8 mouse cellular contexts compared by ENCODE assay signal in genomic region chr7:19303770-19304169, GRCm38 (mm10). TPM values are rescaled to one million over a fixed set of nuclear protein-coding genes. Genes with fewer than 3 reads are reported as not detected.
DNase-seq lines count a peak whose midpoint lies in the region; ATAC-seq and TF ChIP-seq lines count a peak whose summit lies in the region.

No protein-coding gene starts in this region.

- no peaks in the 10 kb centered on the region for H3K36me3 ChIP-seq in hindbrain, postnatal 0 days (ENCODE audit: insufficient read depth, low read length)
- no peaks in the 10 kb centered on the region for H3K36me3 ChIP-seq in limb, embryonic 12.5 days
- H3K36me3 ChIP-seq in midbrain, embryonic 13.5 days: no peaks in the 10 kb centered on the region

- WGBS in hindbrain, postnatal 0 days: under 1% methylated on average over 16 of the region's 16 CpGs
- whole genome bisulfite sequencing in limb, embryonic 12.5 days: 2% methylated on average over 16 of the region's 16 CpGs
- 1% methylated on average over 16 of the region's 16 CpGs for WGBS in midbrain, embryonic 13.5 days

- TF ChIP-seq CTCF in hindbrain, postnatal 0 days (IDR thresholded peaks at IDR 0.05; ENCODE audit: low read depth): peak; percentile 78

- DNase-seq in cerebellum, adult 11 months: peak; percentile 80
- peak; percentile 83 for DNase-seq in cerebellum, adult 9-11 months
- peak; percentile 80 for DNase-seq in gastrocnemius, postnatal 14 days
- peak; percentile 74 for DNase-seq in hindbrain, postnatal 0 days (ENCODE audit: low spot score)
- DNase-seq in spleen, postnatal 10 days (ENCODE audit: low spot score in 2 of 2): peak; percentile 69 to 87

- ATAC-seq in cerebellum, adult (ENCODE audit: insufficient number of reproducible peaks, low FRiP score, low TSS enrichment): no peak
- ATAC-seq in hindbrain, postnatal 0 days: no peak
- ATAC-seq in limb, embryonic 12.5 days (ENCODE audit: insufficient number of reproducible peaks, insufficient read depth, low FRiP score, low TSS enrichment, low read depth): no peak
- no peak for ATAC-seq in midbrain, embryonic 13.5 days

- H3K9me3 ChIP-seq in hindbrain, postnatal 0 days (ENCODE audit: low read length): no peaks in the 10 kb centered on the region
- H3K9me3 ChIP-seq in limb, embryonic 12.5 days: no peaks in the 10 kb centered on the region
- no peaks in the 10 kb centered on the region for H3K9me3 ChIP-seq in midbrain, embryonic 13.5 days

- H3K27ac ChIP-seq in hindbrain, postnatal 0 days: no peak overlapping the region
- no peak overlapping the region for H3K27ac ChIP-seq in limb, embryonic 12.5 days
- no peak overlapping the region for H3K27ac ChIP-seq in midbrain, embryonic 13.5 days

- peaks cover 24% of the 10 kb centered on the region for H3K27me3 ChIP-seq in hindbrain, postnatal 0 days (ENCODE audit: insufficient read depth, low read length)
- peaks cover 69% of the 10 kb centered on the region for H3K27me3 ChIP-seq in limb, embryonic 12.5 days
- peaks cover 61% of the 10 kb centered on the region for H3K27me3 ChIP-seq in midbrain, embryonic 13.5 days

- H3K4me1 ChIP-seq in hindbrain, postnatal 0 days (ENCODE audit: insufficient read depth, low read length): no peaks in the 10 kb centered on the region
- peaks cover 35% of the 10 kb centered on the region for H3K4me1 ChIP-seq in limb, embryonic 12.5 days (replicated peaks)
- peaks cover 44% of the 10 kb centered on the region for H3K4me1 ChIP-seq in midbrain, embryonic 13.5 days (replicated peaks)

- H3K9ac ChIP-seq in hindbrain, postnatal 0 days (replicated peaks; ENCODE audit: low read length): no peak overlapping the region
- H3K9ac ChIP-seq in limb, embryonic 12.5 days (replicated peaks): 0 out of 2 replicates have a peak overlapping the region, but pooled peaks have one; percentile 31
- H3K9ac ChIP-seq in midbrain, embryonic 13.5 days (replicated peaks): 0 out of 2 replicates have a peak overlapping the region, but pooled peaks have one; percentile 41

- peak overlapping the region; percentile 49 for H3K4me2 ChIP-seq in hindbrain, postnatal 0 days (ENCODE audit: low read depth, low read length)
- peak overlapping the region; percentile 57 for H3K4me2 ChIP-seq in limb, embryonic 12.5 days
- H3K4me2 ChIP-seq in midbrain, embryonic 13.5 days (replicated peaks): peak overlapping the region; percentile 54

- no peak overlapping the region for H3K4me3 ChIP-seq in hindbrain, postnatal 0 days (ENCODE audit: low read length)
- peak overlapping the region; percentile 34; the same call in 1 of the 2 replicates for H3K4me3 ChIP-seq in limb, embryonic 12.5 days (replicated peaks)
- H3K4me3 ChIP-seq in midbrain, embryonic 13.5 days (replicated peaks): peak overlapping the region; percentile 32

- intact Hi-C loops in gastrocnemius, postnatal 14 days (cut with DNase I; ENCODE audit: low total_unique reads): no loop called here

RNA-seq across cellular contexts. Expression of gene Fosb, which starts 6.1 kb away (rescaled TPM):
- under 1 TPM; 0.69 to 0.90 TPM for total RNA-seq in gastrocnemius, postnatal 14 days (2021)
- total RNA-seq in hindbrain, postnatal 0 days (2014; rRNA removed): 0.31 and 1.0 TPM in 2 replicates
- 0.09 and 0.11 TPM in 2 replicates for polyA plus RNA-seq in hindbrain, postnatal 0 days (2015; fragmentation: Nextera tagmentation; extraction: Ambion mirVana)
- polyA plus RNA-seq in limb, embryonic 12.5 days (2016; fragmentation: Nextera tagmentation; extraction: Ambion mirVana): 0.18 and 0.20 TPM in 2 replicates
- not detected in 2 replicates for polyA plus RNA-seq in midbrain, embryonic 13.5 days (2015; fragmentation: Nextera tagmentation; extraction: Ambion mirVana)

RNA-seq across cellular contexts. Expression of gene Rtn2, which starts 21.3 kb away (rescaled TPM):
- total RNA-seq in gastrocnemius, postnatal 14 days (2021): 100 to 1,000 TPM; 800 to 833 TPM
- 151 and 155 TPM in 2 replicates for total RNA-seq in hindbrain, postnatal 0 days (2014; rRNA removed)
- 98.4 and 101 TPM in 2 replicates for polyA plus RNA-seq in hindbrain, postnatal 0 days (2015; fragmentation: Nextera tagmentation; extraction: Ambion mirVana)
- 12.4 and 12.8 TPM in 2 replicates for polyA plus RNA-seq in limb, embryonic 12.5 days (2016; fragmentation: Nextera tagmentation; extraction: Ambion mirVana)
- polyA plus RNA-seq in midbrain, embryonic 13.5 days (2015; fragmentation: Nextera tagmentation; extraction: Ambion mirVana): 97.4 and 102 TPM in 2 replicates

RNA-seq across cellular contexts. Expression of gene Ppm1n, which starts 23.9 kb away (rescaled TPM):
- total RNA-seq in gastrocnemius, postnatal 14 days (2021): not detected
- total RNA-seq in hindbrain, postnatal 0 days (2014; rRNA removed): 2.1 and 2.9 TPM in 2 replicates
- 2.0 and 2.5 TPM in 2 replicates for polyA plus RNA-seq in hindbrain, postnatal 0 days (2015; fragmentation: Nextera tagmentation; extraction: Ambion mirVana)
- polyA plus RNA-seq in limb, embryonic 12.5 days (2016; fragmentation: Nextera tagmentation; extraction: Ambion mirVana): not detected in 2 replicates
- polyA plus RNA-seq in midbrain, embryonic 13.5 days (2015; fragmentation: Nextera tagmentation; extraction: Ambion mirVana): 0.34 and 0.88 TPM in 2 replicates

RNA-seq across cellular contexts. Expression of gene Vasp, which starts 32.2 kb away (rescaled TPM):
- 10 to 100 TPM; 31.0 to 35.1 TPM for total RNA-seq in gastrocnemius, postnatal 14 days (2021)
- 62.6 and 68.3 TPM in 2 replicates for total RNA-seq in hindbrain, postnatal 0 days (2014; rRNA removed)
- polyA plus RNA-seq in hindbrain, postnatal 0 days (2015; fragmentation: Nextera tagmentation; extraction: Ambion mirVana): 35.5 and 37.0 TPM in 2 replicates
- polyA plus RNA-seq in limb, embryonic 12.5 days (2016; fragmentation: Nextera tagmentation; extraction: Ambion mirVana): 66.4 and 68.8 TPM in 2 replicates
- polyA plus RNA-seq in midbrain, embryonic 13.5 days (2015; fragmentation: Nextera tagmentation; extraction: Ambion mirVana): 28.6 and 38.0 TPM in 2 replicates

RNA-seq across cellular contexts. Expression of gene Ercc1, which starts 40.8 kb away (rescaled TPM):
- 10 to 100 TPM; 26.7 to 28.7 TPM for total RNA-seq in gastrocnemius, postnatal 14 days (2021)
- total RNA-seq in hindbrain, postnatal 0 days (2014; rRNA removed): 44.1 and 46.1 TPM in 2 replicates
- polyA plus RNA-seq in hindbrain, postnatal 0 days (2015; fragmentation: Nextera tagmentation; extraction: Ambion mirVana): 69.0 and 74.2 TPM in 2 replicates
- polyA plus RNA-seq in limb, embryonic 12.5 days (2016; fragmentation: Nextera tagmentation; extraction: Ambion mirVana): 92.3 and 105 TPM in 2 replicates
- polyA plus RNA-seq in midbrain, embryonic 13.5 days (2015; fragmentation: Nextera tagmentation; extraction: Ambion mirVana): 84.1 and 91.9 TPM in 2 replicates
